Mouse (Mus musculus) heart, embryonic 10.5 days (tissue): ENCODE measurements at regions not wholly inside any gene's neighbourhood (a gene's known extent, or its start where the extent isn't known, plus 50 kb on each side); places are given as distances from the start of the nearest gene placed in this dataset.

Experiments
- DNase-seq: peaks from one replicate; pipeline ENCODE4 v3.0.0-alpha.2; 2017; ENCODE audit warnings: low spot score
- H3K27ac ChIP-seq: fragments of 300-500 bp; sonication (generic); 2 replicates; pipeline ENCODE4 v1.5.1; 2016; ENCODE audit warnings: mild to moderate bottlenecking
- H3K27me3 ChIP-seq: fragments of 300-500 bp; sonication (generic); 2 replicates; pipeline ENCODE4 v1.6.1; 2016; ENCODE audit warnings: mild to moderate bottlenecking; ENCODE audit not compliant: poor library complexity, insufficient read depth, severe bottlenecking
- H3K36me3 ChIP-seq: fragments of 300-500 bp; sonication (generic); 2 replicates; pipeline ENCODE4 v1.6.1; 2016; ENCODE audit warnings: mild to moderate bottlenecking, moderate library complexity
- H3K4me1 ChIP-seq: fragments of 300-500 bp; sonication (generic); 2 replicates; pipeline ENCODE4 v1.6.1; 2016; ENCODE audit warnings: mild to moderate bottlenecking
- H3K4me3 ChIP-seq: fragments of 300-500 bp; sonication (generic); 2 replicates; pipeline ENCODE4 v1.5.1; 2016; ENCODE audit warnings: mild to moderate bottlenecking, moderate library complexity
- H3K9me3 ChIP-seq: fragments of 300-500 bp; sonication (generic); 2 replicates; pipeline ENCODE4 v1.6.1; 2016; ENCODE audit warnings: mild to moderate bottlenecking, moderate library complexity
- WGBS: fragments of 180-500 bp; shearing (Covaris S2); methylation state at CpG from one replicate; pipeline ENCODE4 v1.1.7; 2016; 5-methylcytosine and 5-hydroxymethylcytosine counted together

DNA sequence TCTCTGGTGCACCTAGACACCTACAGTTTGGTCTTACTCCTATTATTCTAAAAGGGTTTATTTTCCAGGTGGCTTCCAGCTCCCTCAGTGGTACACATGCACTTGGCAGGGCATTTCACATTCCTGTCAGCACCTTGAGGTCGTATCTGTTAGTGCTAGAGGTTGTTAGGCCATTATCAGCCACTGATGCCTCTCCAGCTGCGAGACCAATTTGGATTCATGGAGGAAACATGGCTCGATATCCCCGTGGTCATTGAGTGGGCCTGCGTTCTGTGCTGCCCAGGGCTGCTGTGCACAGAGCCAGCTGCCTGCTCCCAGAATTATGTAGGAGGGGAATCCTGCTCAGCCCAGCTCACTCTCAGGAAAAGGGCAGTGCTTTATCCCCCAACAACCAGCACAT is 60.1 kb upstream of the Irx1 start:
- Histone ChIP-seq H3K4me1 (0 out of 2 replicates have a peak, but pooled peaks cover 5% of the 10 kb centered on the region), H3K27ac (no peak overlapping the region), H3K4me3 (no peak overlapping the region), H3K27me3 (no peaks in the 10 kb centered on the region), H3K9me3 (no peaks in the 10 kb centered on the region), H3K36me3 (no peaks in the 10 kb centered on the region)
- DNase-seq = no peak
- 27% methylated on average over 5 of the region's 5 CpGs for WGBS

DNA sequence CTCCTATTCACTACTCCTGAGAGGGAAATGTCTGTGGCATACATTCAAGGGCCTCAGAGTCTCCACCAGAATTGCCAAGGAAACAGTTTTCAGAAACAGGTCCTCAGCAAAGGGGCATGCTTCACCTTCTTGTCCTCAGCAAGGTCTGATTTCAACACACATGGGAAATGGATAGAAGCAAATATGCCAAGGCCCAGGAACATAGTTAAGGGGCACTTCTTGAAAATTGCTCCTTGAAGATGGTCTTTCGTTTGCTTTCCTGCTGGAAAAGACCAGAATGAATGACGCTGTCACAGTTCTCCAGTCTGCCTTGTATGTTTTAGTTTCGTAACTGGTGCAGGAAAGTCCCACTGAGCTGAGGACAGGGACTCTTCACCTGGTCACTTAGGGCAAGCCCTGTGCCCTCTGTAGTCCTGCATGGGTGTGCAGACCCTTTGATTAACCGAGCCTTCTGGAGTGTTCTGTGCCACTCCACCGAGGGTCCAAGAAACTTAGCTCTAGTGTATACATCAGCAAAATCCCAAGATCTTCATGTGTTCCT is 80.5 kb upstream of the Irx1 start:
- H3K36me3 ChIP-seq = no peaks in the 10 kb centered on the region
- DNase-seq = no peak
- no peaks in the 10 kb centered on the region for H3K9me3 ChIP-seq
- H3K4me3 ChIP-seq = no peak overlapping the region
- no peaks in the 10 kb centered on the region for H3K27me3 ChIP-seq
- WGBS = 83% methylated on average over 5 of the region's 5 CpGs
- H3K27ac ChIP-seq = no peak overlapping the region
- no peaks in the 10 kb centered on the region for H3K4me1 ChIP-seq

DNA sequence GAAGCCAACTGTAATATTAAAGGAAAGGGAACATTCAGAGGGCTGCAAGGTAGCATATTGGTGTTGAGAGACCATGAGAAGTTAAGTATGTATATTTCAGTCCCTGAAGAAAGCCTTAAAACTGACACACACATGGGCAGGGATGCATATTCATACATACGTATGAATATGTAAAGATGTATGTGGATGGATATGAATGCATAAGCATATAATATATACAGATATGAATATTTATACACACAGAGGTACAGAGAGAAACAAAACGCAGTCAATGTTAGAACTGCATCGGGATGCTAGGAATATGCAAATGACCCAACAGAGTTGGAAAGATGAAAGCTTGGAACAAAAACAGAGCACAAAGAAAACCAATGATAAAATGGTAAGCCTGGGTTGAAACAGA is 92.9 kb upstream of the Irx1 start:
- Histone ChIP-seq H3K4me1 (no peaks in the 10 kb centered on the region), H3K27ac (no peak overlapping the region), H3K4me3 (no peak overlapping the region), H3K9me3 (no peaks in the 10 kb centered on the region), H3K27me3 (peaks cover 4% of the 10 kb centered on the region; the same call in 1 of the 2 replicates), H3K36me3 (no peaks in the 10 kb centered on the region)
- 92% methylated on average over 3 of the region's 3 CpGs for WGBS
- no peak for DNase-seq

GRCm38 (mm10) chr13:72061659-72062058 is 98.1 kb upstream of the Irx1 start:
- Histone ChIP-seq H3K4me1 (0 out of 2 replicates have a peak, but pooled peaks cover 6% of the 10 kb centered on the region), H3K9me3 (no peaks in the 10 kb centered on the region), H3K4me3 (no peak overlapping the region), H3K27ac (no peak overlapping the region), H3K27me3 (peaks cover 4% of the 10 kb centered on the region; the same call in 1 of the 2 replicates), H3K36me3 (no peaks in the 10 kb centered on the region)
- whole genome bisulfite sequencing = 58% methylated on average over 6 of the region's 6 CpGs
- no peak for DNase-seq

GRCm38 (mm10) chr13:72063278-72063761 is 99.8 kb upstream of the Irx1 start:
- Histone ChIP-seq H3K27me3 (peaks cover 4% of the 10 kb centered on the region; the same call in 1 of the 2 replicates), H3K36me3 (no peaks in the 10 kb centered on the region), H3K4me3 (no peak overlapping the region), H3K9me3 (no peaks in the 10 kb centered on the region), H3K27ac (no peak overlapping the region), H3K4me1 (0 out of 2 replicates have a peak, but pooled peaks cover 6% of the 10 kb centered on the region)
- DNase-seq = no peak
- WGBS = 70% methylated on average over 5 of the region's 5 CpGs

GRCm38 (mm10) chr13:72096585-72096984 is 133.1 kb upstream of the Irx1 start:
- DNase-seq = no peak
- WGBS = 43% methylated on average over 4 of the region's 5 CpGs
- H3K9me3 ChIP-seq = no peaks in the 10 kb centered on the region
- H3K27me3 ChIP-seq = no peaks in the 10 kb centered on the region
- no peaks in the 10 kb centered on the region for H3K4me1 ChIP-seq
- H3K27ac ChIP-seq = no peak overlapping the region
- H3K4me3 ChIP-seq = no peak overlapping the region
- no peaks in the 10 kb centered on the region for H3K36me3 ChIP-seq

DNA sequence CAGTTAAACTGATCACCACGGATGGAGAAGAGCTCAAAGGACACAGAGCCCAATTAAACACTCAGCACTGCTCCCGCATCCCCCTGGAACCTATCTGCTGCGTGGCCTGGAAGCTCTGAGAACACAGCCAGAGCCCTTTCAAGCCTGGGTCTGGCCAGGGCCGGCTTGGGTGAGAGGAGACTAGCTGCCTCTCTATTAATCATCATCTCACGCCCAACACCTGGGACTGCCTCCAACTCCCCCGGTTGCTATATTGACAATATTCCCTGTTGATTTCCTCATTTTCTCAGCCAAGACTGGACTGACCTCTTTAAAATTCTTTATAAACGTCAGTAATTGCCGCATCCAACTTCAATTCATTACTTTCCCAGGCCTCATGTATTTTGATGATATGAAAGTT is 133.7 kb upstream of the Irx1 start:
- H3K27me3 ChIP-seq = no peaks in the 10 kb centered on the region
- H3K27ac ChIP-seq = no peak overlapping the region
- 68% methylated on average over 8 of the region's 8 CpGs for WGBS
- no peaks in the 10 kb centered on the region for H3K36me3 ChIP-seq
- no peak overlapping the region for H3K4me3 ChIP-seq
- no peaks in the 10 kb centered on the region for H3K9me3 ChIP-seq
- DNase-seq = no peak
- no peaks in the 10 kb centered on the region for H3K4me1 ChIP-seq

GRCm38 (mm10) chr13:72097811-72098210 is 134.3 kb upstream of the Irx1 start:
- Histone ChIP-seq H3K9me3 (no peaks in the 10 kb centered on the region), H3K4me3 (no peak overlapping the region), H3K27ac (no peak overlapping the region), H3K27me3 (no peaks in the 10 kb centered on the region), H3K4me1 (no peaks in the 10 kb centered on the region), H3K36me3 (no peaks in the 10 kb centered on the region)
- DNase-seq = no peak
- WGBS = 67% methylated on average over 11 of the region's 11 CpGs

- H3K4me1 ChIP-seq = no peaks in the 10 kb centered on the region
- WGBS = 76% methylated on average over 5 of the region's 5 CpGs
- no peak overlapping the region for H3K4me3 ChIP-seq
- no peak for DNase-seq
- H3K36me3 ChIP-seq = no peaks in the 10 kb centered on the region
- no peaks in the 10 kb centered on the region for H3K9me3 ChIP-seq
- H3K27me3 ChIP-seq = no peaks in the 10 kb centered on the region
- no peak overlapping the region for H3K27ac ChIP-seq
These were observed 137.2 kb upstream of the Irx1 start for GRCm38 (mm10) chr13:72100741-72101140.

DNA sequence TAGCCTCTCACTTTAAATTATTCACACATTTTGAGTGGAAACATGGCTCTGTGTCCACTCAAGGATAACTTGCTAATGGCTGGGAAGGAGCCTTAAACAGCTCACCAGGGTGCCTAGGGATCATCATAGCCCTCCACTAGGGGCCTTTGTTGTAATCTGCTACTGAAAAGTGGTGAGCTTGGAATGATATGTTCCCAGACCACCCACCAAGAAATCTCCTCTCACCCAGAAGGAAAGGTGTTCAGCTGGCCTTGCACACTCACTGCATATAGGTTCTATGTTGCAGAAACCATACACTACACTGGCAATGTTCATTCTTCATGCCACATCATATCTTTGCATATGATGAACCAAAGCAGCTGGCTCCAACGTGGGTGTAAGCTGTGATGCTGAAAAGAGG is 145.1 kb upstream of the Irx1 start:
- H3K4me3 ChIP-seq = no peak overlapping the region

GRCm38 (mm10) chr13:72113942-72114341 is 150.4 kb upstream of the Irx1 start:
- H3K4me3 ChIP-seq = no peak overlapping the region
- H3K27me3 ChIP-seq = no peaks in the 10 kb centered on the region
- no peak for DNase-seq
- no peaks in the 10 kb centered on the region for H3K36me3 ChIP-seq
- peaks cover 25% of the 10 kb centered on the region for H3K4me1 ChIP-seq
- 79% methylated on average over 4 of the region's 4 CpGs for WGBS
- H3K9me3 ChIP-seq = no peaks in the 10 kb centered on the region
- H3K27ac ChIP-seq = no peak overlapping the region

More for the DNA sequence above, 145.1 kb upstream of the Irx1 start:
- no peak for DNase-seq
- H3K9me3 ChIP-seq = no peaks in the 10 kb centered on the region
- no peaks in the 10 kb centered on the region for H3K4me1 ChIP-seq
- H3K27me3 ChIP-seq = no peaks in the 10 kb centered on the region
- WGBS = 48% methylated on average over 1 of the region's 1 CpGs
- no peaks in the 10 kb centered on the region for H3K36me3 ChIP-seq
- no peak overlapping the region for H3K27ac ChIP-seq

DNA sequence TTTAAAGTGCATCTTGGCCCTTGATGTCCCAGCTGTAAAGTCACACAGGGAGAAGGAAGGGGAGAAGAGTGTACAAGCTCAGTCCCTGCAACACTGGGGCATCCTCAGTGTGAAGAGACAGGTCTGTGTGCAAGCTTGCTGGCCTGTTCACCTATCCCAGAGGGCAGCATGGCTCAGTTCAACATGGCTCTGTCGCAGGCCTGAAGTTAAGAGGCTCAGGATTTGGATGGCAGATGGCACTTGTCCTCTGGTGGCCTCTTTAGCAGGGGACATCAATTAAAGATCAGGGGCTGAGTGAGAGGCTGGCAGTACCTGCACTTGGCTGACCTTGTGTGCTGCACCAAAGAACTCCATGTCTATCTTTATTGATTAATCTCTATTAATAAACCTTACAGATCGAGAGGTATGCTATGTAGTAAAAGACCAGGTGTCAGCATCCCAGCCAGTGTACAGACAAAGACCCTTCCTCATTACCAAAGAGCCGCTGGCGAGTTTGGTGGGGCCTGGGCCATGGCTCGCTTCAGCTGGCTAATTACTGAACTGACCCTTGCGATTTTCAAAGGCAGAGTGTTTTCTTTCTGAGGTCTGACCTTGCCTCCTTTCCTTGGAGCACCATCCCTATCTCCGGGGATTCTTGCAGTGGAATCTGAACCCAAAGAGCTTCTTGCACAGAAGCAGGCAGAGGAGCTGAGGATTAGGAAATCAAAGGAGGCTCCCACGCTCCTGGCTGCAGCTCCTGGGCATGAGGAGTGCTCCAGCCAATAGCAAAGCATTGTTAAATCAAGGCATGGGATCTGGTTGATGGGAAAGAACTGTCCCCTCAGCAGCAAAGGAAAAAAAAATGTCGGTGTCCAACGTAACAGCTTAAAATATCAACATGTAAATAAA is 151.5 kb upstream of the Irx1 start:
- Histone ChIP-seq H3K27ac (no peak overlapping the region), H3K9me3 (no peaks in the 10 kb centered on the region), H3K4me1 (peaks cover 27% of the 10 kb centered on the region), H3K36me3 (no peaks in the 10 kb centered on the region), H3K27me3 (no peaks in the 10 kb centered on the region), H3K4me3 (no peak overlapping the region)
- no peak for DNase-seq
- WGBS = 50% methylated on average over 10 of the region's 10 CpGs

DNA sequence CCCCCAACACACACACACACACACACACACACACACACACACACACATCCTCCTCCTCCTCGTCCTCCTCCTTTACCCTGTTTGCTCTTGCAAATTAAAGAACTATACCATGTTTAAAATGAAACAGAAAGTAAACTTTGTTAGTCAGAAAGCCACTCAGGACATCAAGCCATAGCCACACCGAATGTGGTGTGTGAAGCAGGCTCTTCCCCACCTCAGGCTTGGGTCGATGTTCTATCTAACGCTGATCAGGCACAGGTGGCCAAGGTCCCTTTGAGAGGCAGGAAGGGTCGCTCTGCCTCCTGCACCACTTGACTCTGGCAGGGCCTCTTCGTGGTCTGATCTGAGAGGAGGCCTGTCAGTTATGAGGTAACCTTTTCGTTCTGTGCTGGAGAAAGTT is 156.9 kb upstream of the Irx1 start:
- peaks cover 36% of the 10 kb centered on the region for H3K4me1 ChIP-seq
- H3K27me3 ChIP-seq = peaks cover 30% of the 10 kb centered on the region; the same call in 1 of the 2 replicates
- DNase-seq = no peak
- H3K36me3 ChIP-seq = no peaks in the 10 kb centered on the region
- H3K9me3 ChIP-seq = no peaks in the 10 kb centered on the region
- no peak overlapping the region for H3K4me3 ChIP-seq
- peak overlapping the region; percentile 64 for H3K27ac ChIP-seq
- 26% methylated on average over 7 of the region's 7 CpGs for WGBS
